Mouse (Mus musculus) testis, postnatal 14 days (tissue): ENCODE measurements around the gene Edem3.
A peak's percentile ranks its signal among the peaks of the same experiment; 100 is the strongest.
"Not testable (repeated sequence)": the region's sequence is repeated elsewhere in the genome, so short reads cannot be mapped to it uniquely, and the experiment has no call there.

Source experiments
- DNase-seq: peaks from one replicate; pipeline ENCODE4 v3.0.0; 2021; ENCODE audit warnings: low spot score

The Edem3 gene

GRCm38 (mm10) chr1:151811456-151811855 is 56.3 kb downstream of the Edem3 start:
- no peak for DNase-seq

- no peak for DNase-seq
Measured at GRCm38 (mm10) chr1:151812004-151812712, 57.0 kb downstream of the Edem3 start.

- DNase-seq = no peak
Measured at GRCm38 (mm10) chr1:151816051-151816450, 60.9 kb downstream of the Edem3 start.

- no peak for DNase-seq
Measured at GRCm38 (mm10) chr1:151819190-151819589, 64.0 kb downstream of the Edem3 start.

DNA sequence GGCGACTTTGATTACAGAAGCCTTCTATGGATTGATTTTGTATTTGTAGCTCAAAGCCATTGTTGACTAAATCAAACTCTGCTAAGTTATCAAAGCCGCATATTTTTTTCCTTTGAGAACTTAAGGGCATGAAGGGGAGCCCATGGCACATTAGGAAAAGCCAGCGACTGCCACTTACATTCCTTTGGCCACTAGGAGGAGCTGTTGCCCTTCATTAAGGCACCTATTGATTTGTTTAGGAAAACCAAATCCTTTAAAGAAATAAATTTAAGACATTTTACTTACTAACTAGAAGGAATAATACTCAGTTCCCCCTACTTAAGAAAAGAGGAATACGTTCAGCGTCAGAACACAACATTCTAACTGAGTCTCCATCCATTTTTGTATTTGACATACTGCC is 65.3 kb downstream of the Edem3 start:
- DNase-seq = peak; percentile 26

- no peak for DNase-seq
Measured at GRCm38 (mm10) chr1:151825065-151825464, 69.9 kb downstream of the Edem3 start.

DNA sequence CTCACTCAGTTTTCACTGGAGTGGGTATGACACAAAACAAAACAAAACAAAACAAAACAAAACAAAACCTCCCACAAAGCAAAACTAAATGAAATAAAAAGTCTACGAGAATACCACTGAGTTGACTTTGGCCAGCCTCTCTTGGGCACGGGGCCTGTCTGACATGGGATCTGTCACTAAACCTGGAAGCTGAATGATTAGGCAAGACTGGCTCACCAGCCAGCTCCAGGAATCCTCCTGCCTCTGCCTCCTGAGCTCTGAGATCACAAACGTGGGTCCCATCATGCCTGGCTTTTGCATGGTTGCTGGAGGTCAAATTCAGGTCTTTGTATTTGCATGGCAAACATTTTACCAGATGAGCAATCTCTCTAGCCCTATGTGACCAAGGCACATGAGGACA is 76.6 kb downstream of the Edem3 start:
- no peak for DNase-seq

DNA sequence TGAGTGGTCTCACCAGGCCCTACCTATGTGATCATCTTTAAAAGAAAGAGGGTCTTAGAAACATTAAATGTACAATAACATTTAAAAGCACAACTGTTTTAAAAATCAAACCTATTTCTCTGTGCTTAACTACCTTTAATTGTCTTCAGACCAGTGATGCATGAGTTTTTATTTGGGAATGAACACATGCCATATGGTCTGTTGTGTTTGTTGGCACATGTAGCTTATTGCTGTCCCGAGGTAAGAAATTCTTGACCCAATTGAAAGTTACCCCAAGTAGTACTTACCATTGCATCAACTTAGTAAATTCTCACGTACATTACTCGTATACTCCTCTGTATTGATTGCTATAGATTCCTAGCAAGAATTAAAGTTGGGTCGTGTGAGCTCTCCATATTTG is 80.1 kb downstream of the Edem3 start:
- DNase-seq = no peak

DNA sequence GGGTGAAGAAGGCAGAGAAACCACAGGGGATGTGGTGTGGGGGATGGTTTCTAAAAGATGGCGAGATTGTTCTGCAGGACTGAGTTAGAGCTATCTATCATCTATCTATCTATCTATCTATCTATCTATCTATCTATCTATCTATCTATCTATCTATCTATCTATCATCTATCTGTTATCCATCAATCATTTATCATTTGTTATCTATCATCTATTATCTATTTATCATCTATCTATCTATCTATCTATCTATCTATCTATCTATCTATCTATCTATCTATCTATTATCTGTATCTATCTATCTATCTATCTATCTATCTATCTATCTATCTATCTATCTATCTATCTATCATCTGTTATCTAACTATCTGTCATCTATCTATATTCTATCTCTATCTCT is 85.2 kb downstream of the Edem3 start:
- not testable (repeated sequence) for DNase-seq

DNA sequence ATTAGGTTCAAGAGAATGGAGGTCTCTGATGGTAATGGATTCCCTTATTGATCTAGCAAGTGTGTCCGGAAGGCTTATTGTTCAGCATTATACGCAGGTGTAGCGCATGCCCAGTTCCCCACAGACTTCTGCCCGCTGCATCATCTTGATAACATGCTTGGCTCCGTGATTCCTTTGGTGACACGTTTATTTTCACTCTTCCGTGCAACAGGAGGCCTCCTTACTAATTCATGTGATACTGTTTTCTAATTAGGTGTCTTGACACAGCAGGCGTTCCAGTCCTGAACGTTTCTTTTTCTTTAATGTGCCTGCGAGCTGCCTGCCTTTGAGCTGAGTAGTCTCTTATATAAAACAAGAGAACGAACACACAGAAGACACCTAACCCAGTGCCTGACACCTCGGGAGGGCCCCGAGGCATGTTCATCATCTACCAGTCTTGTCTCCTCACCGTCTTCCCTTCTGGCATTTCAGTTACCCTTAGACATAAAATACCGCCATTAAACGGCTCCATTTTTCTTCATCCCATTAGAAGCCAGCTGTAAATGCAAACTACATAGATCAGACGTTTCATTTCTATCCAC is 90.2 kb downstream of the Edem3 start:
- DNase-seq = no peak

DNA sequence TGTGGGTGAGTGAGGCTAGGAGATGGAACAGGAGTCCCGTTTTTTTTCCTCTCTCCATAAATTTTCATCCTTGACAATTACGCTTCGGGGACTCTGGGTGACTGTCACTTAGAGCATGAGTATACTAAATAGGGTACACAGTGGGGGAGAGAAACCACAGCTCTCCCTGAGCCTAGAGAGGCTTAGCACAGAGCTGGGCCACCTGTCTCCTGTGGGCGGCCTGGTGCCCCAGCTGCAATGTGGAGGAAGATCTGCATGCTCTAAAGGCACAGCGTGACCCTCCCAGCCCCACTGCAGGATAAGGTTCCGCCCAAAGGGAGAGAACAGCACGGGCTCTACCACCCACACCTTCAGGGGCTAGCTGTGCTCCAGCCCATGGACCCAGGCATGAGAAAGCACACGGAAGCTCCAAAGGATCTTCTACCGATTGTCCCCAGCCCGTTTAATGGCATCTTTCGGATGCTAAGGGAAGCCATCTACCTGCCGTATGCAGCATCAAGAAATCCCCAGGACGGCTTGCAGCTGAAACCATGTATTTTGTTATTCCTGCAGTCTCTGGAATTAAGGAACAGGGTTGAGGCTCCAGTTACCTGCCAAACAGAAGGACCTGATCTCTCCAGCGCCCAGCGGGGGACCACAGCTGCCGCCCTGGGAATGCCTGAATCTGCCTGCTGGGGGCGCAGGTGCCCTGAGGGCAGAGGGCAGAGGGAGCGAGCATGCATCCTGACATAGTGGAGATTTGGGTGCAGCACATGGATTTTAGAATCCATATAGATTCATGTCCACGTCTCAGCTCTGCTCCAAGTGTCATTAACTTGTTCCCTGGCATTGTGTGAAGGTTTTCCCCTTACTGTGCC is 91.0 kb downstream of the Edem3 start:
- no peak for DNase-seq

DNA sequence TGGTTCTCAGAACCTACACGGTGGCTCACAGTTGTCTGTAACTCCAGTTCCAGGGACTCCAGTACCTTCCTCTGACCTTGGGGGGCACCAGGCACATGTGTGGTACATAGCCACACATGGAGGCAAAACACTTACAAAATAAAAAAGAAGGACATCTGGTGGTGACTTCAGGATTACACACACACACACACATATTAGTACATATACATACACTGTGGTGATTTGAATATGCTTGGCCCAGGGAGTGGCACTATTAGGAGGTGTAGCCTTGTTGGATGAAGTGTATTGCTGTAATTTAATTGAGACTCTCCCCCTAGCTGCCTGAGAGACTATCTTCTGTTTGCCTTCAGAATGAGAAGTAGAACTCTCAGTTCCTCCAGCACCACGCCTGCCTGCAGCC is 93.1 kb downstream of the Edem3 start:
- DNase-seq = no peak

DNA sequence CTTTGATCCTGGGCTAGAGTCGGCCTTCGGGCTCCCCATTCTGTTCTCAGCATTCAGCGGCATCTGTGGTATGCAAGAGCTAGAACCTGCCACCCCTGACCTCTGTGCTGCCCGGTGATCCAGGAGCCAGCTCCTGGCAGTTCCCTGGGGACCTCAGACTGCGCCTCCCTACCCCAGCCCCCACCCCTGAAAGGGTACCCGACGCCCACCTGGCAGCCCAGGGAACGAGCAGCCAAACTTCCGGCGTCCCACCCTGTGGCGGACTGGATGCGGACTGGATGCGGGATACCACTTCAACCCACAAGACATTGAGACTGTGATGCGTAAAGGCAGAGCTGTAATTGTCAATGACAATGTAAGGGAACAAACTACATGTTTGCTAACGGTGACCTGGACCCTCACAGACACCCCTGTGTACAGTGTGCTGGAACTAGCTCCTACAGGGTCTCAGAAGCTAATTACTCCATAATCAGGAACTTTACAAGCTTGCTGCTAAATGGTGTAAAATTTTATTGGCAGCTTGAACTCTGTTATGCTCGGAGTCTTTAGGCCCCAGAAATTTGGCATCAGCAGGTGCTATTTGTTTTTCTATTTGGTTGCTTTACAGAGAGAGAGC is 94.9 kb downstream of the Edem3 start:
- no peak for DNase-seq

- DNase-seq = no peak
Measured at GRCm38 (mm10) chr1:151851051-151851848, 96.1 kb downstream of the Edem3 start.

- DNase-seq = no peak
Measured at GRCm38 (mm10) chr1:151851976-151852375, 96.8 kb downstream of the Edem3 start.

GRCm38 (mm10) chr1:151855561-151855960 is 100.4 kb downstream of the Edem3 start:
- no peak for DNase-seq

DNA sequence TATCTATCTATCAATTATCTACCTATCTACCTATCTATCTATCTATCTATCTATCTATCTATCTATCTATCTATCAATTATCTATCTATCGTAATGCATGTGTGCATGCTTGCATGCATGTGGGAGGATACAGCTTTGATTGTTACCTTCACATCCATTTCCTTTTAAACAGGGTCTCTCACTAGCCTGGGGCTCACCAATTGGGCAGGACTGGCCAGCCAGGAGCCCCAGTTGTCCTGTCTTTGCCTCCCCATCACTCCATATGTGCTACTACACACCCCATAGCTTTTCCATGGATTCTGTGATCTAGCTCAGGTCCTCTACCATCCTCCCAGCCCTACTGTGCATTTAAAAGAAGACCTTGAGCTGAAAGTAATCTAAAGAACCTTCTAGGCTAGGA is 103.3 kb downstream of the Edem3 start:
- no peak for DNase-seq

GRCm38 (mm10) chr1:151861334-151861995 is 106.3 kb downstream of the Edem3 start:
- DNase-seq = peak; percentile 21

GRCm38 (mm10) chr1:151862109-151862508 is 106.9 kb downstream of the Edem3 start:
- no peak for DNase-seq

DNA sequence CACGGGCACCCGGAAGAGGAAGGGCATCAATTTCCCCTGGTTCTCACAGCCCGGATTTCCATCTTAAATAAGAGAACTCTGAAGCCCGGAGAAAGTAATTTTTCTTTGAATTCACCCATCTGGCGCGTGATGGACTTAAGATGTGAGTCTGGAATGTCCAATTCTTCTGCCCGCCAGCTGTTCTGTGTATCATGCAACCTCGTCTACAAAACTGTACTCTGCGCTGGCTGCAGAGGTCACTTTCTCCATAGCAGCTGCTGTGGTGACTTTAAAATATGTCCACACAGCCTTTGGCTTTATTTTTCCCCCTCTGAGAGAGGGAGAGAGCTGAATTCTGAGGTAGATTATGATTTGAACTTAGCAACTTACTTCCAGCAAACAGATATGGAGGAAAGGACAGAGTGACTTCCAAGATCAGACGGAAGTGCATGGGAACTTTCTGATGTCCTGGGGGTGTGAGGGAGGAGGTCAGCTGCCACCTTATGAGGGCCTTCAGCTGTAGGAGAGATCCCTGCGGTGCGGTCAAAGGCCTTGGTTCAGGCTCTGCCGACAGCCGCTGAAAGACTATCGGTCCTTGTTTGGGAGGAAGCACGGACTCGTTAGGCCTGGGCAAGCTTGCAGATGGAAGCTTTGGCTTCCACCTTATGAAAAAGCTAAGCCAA is 108.1 kb downstream of the Edem3 start:
- DNase-seq = no peak

- DNase-seq = peak; percentile 28
Measured at GRCm38 (mm10) chr1:151863797-151864147, 108.6 kb downstream of the Edem3 start.
